Mouse (Mus musculus) lung, postnatal 36 days (tissue): ENCODE measurements around the gene 9930111J21Rik1.
"Not testable (repeated sequence)": the region's sequence is repeated elsewhere in the genome, so short reads cannot be mapped to it uniquely, and the experiment has no call there.

Source experiments
- DNase-seq: peaks from one replicate; pipeline ENCODE4 v3.0.0; 2022; ENCODE audit warnings: mixed read lengths

Gene 9930111J21Rik1

GRCm38 (mm10) chr11:48979251-48979650 lies at the start of gene 9930111J21Rik1:
Gene 9930111J21Rik1 (minus strand): TSS chr11:48979398.
- DNase-seq: not testable (repeated sequence)

GRCm38 (mm10) chr11:49012074-49012473 lies 32.9 kb upstream of the 9930111J21Rik1 start:
- DNase-seq: not testable (repeated sequence)

GRCm38 (mm10) chr11:49006785-49007184 lies 27.6 kb upstream of the 9930111J21Rik1 start:
- not testable (repeated sequence) for DNase-seq

- not testable (repeated sequence) for DNase-seq
Measured at GRCm38 (mm10) chr11:49006317-49006716, 27.1 kb upstream of the 9930111J21Rik1 start.

GRCm38 (mm10) chr11:49000411-49000810 lies 21.2 kb upstream of the 9930111J21Rik1 start:
- DNase-seq: not testable (repeated sequence)

- DNase-seq: peak; percentile 19
Measured at GRCm38 (mm10) chr11:48994018-48994417, 14.8 kb upstream of the 9930111J21Rik1 start, which contains the start of gene Tgtp1. Gene Tgtp1 (minus strand): TSS chr11:48994172.

- DNase-seq: not testable (repeated sequence)
Measured at GRCm38 (mm10) chr11:48993296-48993695, 14.1 kb upstream of the 9930111J21Rik1 start.

- peak; percentile 23 for DNase-seq
Measured at GRCm38 (mm10) chr11:48991740-48992520, 12.7 kb upstream of the 9930111J21Rik1 start, which contains the start of gene Gm12185. Gene Gm12185 (minus strand): TSS chr11:48992226.

- not testable (repeated sequence) for DNase-seq
Measured at GRCm38 (mm10) chr11:48989981-48990380, 10.8 kb upstream of the 9930111J21Rik1 start.

GRCm38 (mm10) chr11:48988219-48988618 lies 9.0 kb upstream of the 9930111J21Rik1 start:
- not testable (repeated sequence) for DNase-seq

- not testable (repeated sequence) for DNase-seq
Measured at GRCm38 (mm10) chr11:48982848-48983247, 3.6 kb upstream of the 9930111J21Rik1 start.

- not testable (repeated sequence) for DNase-seq
Measured at GRCm38 (mm10) chr11:48980052-48980451, 854 bp upstream of the 9930111J21Rik1 start.

GRCm38 (mm10) chr11:48978240-48978939 lies 808 bp downstream of the 9930111J21Rik1 start, which contains the start of gene Olfr56:
Gene Olfr56 (plus strand): TSS chr11:48978889.
- not testable (repeated sequence) for DNase-seq

GRCm38 (mm10) chr11:48974686-48975085 lies 4.5 kb downstream of the 9930111J21Rik1 start:
- DNase-seq: not testable (repeated sequence)

- DNase-seq: not testable (repeated sequence)
Measured at GRCm38 (mm10) chr11:48946090-48946489, 33.1 kb downstream of the 9930111J21Rik1 start, which contains the start of gene Psme2b. Gene Psme2b (minus strand): TSS chr11:48946190.

- DNase-seq: not testable (repeated sequence)
Measured at GRCm38 (mm10) chr11:48939286-48939685, 39.9 kb downstream of the 9930111J21Rik1 start.

- not testable (repeated sequence) for DNase-seq
Measured at GRCm38 (mm10) chr11:48935291-48935690, 43.9 kb downstream of the 9930111J21Rik1 start.

GRCm38 (mm10) chr11:48933923-48934322 lies 45.3 kb downstream of the 9930111J21Rik1 start:
- not testable (repeated sequence) for DNase-seq

GRCm38 (mm10) chr11:48933422-48933821 lies 45.8 kb downstream of the 9930111J21Rik1 start:
- DNase-seq: not testable (repeated sequence)

GRCm38 (mm10) chr11:48928068-48928467 lies 51.1 kb downstream of the 9930111J21Rik1 start:
- DNase-seq: not testable (repeated sequence)

GRCm38 (mm10) chr11:48926437-48926836 lies 52.8 kb downstream of the 9930111J21Rik1 start:
- DNase-seq: not testable (repeated sequence)

GRCm38 (mm10) chr11:48923818-48924217 lies 55.4 kb downstream of the 9930111J21Rik1 start:
- not testable (repeated sequence) for DNase-seq

GRCm38 (mm10) chr11:48918380-48918779 lies 60.8 kb downstream of the 9930111J21Rik1 start:
- DNase-seq: no peak
